Mouse (Mus musculus) mature B cell (primary cell): ENCODE results near the gene Tmem266.

Experiments used
- in situ Hi-C: fragments of 300-500 bp; cut with MboI; formaldehyde crosslinking; loops from 2 replicates; pipeline ENCODE4 v1.14.3; 2019

Gene Tmem266

DNA sequence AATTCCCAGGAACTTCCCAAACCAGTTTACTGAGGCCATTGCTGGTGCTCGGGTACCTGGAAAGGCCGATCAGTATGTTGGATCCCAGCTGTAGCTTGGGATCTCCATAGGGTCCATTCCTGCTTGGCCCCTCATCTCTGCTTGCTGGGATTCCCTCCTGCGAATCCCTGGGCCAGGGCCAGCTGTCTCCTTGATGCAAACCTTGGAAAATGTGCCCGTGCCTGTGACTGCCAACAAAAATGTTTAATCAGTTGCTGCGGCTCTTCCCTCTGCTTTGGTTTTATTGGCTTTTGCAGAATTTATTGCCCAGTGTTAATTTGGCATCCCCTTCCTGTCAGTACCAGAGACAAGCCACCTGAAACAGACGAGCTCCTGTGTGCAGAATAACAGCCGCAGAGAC, 75.6 kb downstream of the Tmem266 start:
- in situ Hi-C loops: no loop called here

DNA sequence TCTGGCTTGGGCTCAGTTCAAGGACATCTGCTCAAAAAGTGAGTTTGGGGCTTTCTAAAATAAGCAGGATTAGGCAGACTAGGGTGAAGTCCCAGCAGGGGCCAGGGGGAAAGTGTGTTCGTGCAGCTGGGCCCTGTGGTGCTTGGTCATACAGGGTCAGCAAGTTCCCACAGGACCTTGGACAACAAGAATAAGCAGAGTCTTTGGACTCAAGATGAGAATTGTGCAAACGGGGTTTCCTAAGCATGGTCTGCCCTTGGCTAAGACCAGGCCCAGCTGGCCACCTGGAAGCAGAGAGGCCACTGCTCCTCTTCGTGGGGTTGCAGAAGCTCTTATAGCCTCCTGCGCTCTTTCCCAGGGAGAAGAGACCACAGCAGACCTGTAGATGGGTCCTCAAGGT, 77.5 kb downstream of the Tmem266 start:
- in situ Hi-C loops: no loop called here

GRCm38 (mm10) chr9:55404976-55405702, 78.4 kb downstream of the Tmem266 start:
- in situ Hi-C loops: no loop called here

GRCm38 (mm10) chr9:55406773-55407172, 80.1 kb downstream of the Tmem266 start:
- in situ Hi-C loops: no loop called here

- in situ Hi-C loops: no loop called here
Measured at GRCm38 (mm10) chr9:55408851-55409250, 82.1 kb downstream of the Tmem266 start.

DNA sequence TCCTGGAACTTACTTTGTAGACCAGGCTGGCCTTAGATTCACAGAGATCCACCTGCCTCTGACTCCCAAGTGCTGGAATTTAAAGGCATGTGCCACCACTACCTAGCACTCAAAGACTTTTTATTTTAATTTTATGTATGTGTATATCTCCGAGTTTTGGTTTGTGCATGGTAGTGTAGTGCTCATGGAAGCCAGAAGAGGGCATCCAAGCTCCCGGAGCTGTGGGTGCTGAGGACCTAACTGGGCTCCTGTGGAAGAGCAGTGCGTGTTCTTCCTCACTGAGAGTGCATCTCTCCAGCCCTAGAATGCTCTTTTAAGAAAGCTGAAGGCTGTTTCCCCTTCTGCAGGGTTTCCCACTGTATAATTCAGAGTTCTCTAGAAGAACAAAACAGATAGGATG, 83.1 kb downstream of the Tmem266 start:
- in situ Hi-C loops: no loop called here

DNA sequence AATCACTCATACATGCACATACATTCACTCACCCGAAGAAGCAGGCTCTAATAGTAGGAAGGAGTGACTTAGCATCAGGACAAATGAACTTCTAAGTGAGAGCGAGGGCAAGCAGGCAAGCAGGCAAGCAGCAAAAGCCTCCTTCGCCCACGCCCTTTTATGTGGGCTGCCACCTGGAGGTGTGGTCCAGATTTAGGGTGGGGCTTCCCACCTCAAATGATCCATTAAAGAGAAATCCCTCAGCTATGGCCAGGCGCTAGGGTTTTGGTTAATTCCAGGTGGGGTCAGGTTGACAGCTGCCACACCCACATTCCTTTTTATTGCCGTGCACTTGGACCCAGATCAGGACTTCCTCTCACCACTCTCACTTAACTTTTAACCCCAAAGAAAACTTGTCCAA, 83.7 kb downstream of the Tmem266 start:
- in situ Hi-C loops: no loop called here

GRCm38 (mm10) chr9:55411154-55411553, 84.4 kb downstream of the Tmem266 start:
- in situ Hi-C loops: no loop called here

DNA sequence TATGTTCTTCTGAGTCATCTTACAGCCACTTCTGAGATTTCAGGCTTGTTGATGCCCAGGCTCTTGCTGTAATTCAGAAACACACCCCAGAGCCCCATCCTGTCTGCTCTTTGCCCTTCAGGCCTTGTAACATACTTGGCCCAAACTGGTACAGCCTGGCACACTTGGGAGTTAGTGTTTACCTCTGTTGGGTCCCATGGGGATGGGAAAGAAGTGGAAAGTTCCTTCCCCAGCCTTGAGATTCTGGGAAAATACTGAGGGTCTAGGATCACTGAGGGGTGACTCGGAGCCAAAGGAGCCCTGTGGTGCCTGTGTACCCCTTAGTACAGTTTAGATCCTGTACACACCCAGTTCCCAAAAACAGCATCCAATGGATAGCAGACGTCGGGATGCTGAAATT, 95.1 kb downstream of the Tmem266 start:
- in situ Hi-C loops: no loop called here

- in situ Hi-C loops: no loop called here
Measured at GRCm38 (mm10) chr9:55423451-55424424, 97.0 kb downstream of the Tmem266 start.

GRCm38 (mm10) chr9:55425271-55425810, 98.6 kb downstream of the Tmem266 start:
- in situ Hi-C loops: no loop called here

DNA sequence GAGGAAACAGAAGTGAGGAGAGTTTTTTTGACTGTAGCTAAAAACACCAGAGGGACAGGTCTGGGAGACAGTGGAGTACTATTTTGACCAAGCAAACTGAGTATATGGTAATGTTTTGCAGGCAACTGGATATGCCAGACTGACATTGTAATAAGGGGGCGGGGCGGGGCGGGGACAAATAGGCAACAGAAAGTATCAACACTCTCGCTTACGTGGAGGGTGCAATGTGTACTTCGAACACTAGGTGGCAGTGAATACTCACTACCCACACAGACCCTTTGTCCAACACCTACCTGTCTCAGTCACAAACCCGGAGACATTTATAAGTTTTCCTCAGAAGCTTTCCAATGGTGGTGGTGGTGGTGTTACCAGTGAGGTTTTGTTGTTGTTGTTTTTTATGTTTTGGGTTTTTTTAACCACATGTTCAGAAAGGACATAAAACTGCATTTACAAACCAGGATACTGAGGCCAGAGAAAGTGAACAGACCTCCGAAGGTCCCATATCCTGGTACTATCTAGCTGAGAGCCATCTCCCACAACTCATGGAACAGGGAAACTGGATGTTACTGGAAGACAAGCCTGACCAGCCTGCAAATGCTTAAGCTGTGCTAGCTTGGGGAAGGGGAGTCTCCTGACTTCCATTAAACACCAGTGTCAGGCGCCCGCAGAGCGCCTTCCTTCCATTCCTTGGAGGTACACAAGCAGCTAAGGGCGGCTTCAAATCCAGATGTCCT, 102.7 kb downstream of the Tmem266 start:
- in situ Hi-C loops: no loop called here

GRCm38 (mm10) chr9:55430133-55430532, 103.4 kb downstream of the Tmem266 start:
- in situ Hi-C loops: no loop called here

DNA sequence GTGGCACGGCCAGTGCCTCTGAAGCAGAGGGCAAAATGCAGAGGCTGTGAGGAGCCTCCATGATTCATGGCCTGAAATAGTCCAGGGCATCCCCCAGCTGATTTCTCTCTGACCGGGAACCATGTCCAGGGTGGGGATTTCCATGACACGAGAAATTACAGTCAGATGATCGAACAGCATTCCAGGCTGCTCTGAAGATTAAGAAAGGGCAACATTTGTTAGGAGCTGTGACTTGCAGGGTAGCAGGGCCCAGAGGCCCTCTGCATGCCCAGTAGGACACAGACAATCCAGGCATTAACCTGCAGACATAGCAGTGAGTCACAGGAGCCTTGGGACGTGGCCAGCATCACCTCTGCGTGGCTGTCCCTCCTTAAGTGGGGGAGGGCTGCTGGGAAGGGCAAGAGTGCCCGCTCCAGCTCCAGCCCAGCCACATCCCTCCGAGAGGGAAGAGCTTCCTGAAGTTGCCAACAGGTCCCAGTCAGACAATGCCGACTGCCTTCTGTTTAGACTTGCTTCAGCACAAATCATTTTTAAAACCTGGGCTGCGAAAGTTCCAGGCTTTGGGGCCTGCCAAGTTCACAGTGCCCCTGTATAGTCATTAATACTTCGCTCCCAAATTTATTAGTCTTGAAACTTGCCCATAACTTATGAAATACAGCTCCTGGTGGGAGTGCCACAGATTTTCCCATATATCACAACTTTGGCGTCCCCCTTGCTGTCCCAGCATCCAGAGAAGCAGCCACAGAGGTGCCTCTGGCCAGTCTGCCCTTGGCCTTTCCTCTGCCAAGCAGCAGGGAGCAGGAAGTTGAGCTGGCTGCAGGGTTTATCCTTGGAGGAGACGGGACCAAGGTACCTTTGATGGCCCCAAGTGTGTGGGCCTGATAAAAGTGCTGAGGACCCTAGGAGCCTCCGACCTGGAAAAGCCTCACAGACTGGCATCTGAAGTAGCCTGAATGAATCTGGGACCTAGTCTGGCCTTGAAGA, 105.9 kb downstream of the Tmem266 start:
- in situ Hi-C loops: no loop called here

- in situ Hi-C loops: no loop called here
Measured at GRCm38 (mm10) chr9:55433875-55434274, 107.2 kb downstream of the Tmem266 start.

DNA sequence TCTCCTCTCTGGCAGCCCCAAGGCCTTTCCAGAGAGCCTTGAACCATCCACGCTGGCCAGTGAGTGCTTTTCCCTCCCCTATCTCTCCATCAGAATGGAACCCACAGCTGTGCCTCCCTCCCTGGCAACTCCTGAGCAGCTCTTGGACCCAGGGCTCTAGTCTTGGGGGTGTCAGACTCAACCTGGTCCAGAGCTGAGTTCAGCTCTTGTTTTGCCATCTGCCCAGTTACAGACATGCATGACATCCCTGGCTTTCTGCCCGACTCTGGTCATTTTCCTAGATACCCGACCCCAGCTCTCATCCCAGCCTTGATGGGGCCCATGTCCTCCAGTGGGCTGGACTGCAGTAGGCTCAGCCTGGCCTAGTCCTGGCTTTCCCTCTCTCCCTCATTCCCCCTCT, 111.7 kb downstream of the Tmem266 start:
- in situ Hi-C loops: no loop called here

DNA sequence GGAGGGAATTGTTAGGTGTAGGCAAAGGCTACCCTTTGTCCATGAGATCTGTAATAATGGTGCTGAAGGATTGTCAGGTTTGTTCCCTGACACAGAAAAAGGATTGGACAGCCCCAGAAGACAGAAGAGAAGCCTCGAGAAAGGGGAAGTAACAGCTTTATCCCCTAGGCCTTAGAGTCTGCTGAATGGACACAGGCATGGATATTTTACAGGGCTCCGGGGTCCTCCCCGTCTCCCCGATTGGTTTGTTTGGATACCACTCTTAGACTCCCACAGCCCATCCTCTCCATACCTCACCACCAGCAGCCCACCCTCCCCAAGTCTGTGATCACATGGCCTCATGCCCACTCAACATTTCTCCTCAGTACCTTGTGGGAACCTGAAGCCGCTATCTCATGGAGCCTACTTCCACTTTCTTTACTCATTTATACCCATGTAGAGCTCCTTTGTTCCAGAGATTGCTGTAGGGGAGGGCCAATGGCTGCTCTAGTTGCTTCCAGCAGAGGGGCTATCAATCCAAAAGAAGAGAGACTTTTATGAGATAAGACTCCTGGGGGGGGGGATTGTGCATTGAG, 112.6 kb downstream of the Tmem266 start:
- in situ Hi-C loops: no loop called here

- in situ Hi-C loops: no loop called here
Measured at GRCm38 (mm10) chr9:55447509-55447908, 120.8 kb downstream of the Tmem266 start.

DNA sequence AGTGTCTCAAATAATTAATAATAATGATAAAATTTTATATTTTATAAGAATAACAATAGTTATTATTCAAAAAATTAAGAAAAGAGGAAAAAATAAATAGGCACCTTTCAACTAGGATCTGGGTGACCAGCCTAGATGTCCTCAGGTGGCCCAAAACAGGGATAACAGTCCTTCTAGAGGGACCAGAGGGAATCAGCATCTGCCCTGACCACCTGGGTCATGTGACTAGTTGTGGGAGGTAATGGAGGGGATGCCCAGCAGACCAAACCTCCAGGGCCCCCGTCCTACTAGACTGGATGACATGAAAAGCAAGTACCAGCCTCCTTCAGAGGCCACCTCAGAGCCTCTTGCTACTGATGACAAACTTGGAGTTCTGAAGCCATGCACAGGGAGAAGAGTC, 122.4 kb downstream of the Tmem266 start:
- in situ Hi-C loops: no loop called here

GRCm38 (mm10) chr9:55450035-55450434, 123.3 kb downstream of the Tmem266 start:
- in situ Hi-C loops: no loop called here
